Mouse (Mus musculus) neural tube, embryonic 12.5 days (tissue): ENCODE results near the gene Reck. TPM values are rescaled to one million over a fixed set of nuclear protein-coding genes. Genes with fewer than 3 reads are reported as not detected.

Experiments used
- ATAC-seq: fragments of 200-750 bp; cut with Nextera tagmentation; 2 replicates; pipeline ENCODE4 v1.8.0; 2017; ENCODE audit warnings: low read depth, mild to moderate bottlenecking, moderate TSS enrichment, moderate library complexity; ENCODE audit not compliant: low FRiP score
- H3K27ac ChIP-seq: fragments of 300-500 bp; sonication (generic); 2 replicates; pipeline ENCODE4 v1.5.1; 2016
- H3K27me3 ChIP-seq: fragments of 300-500 bp; sonication (generic); replicated peaks from 2 replicates; pipeline ENCODE4 v1.6.1; 2016; ENCODE audit warnings: mild to moderate bottlenecking
- H3K36me3 ChIP-seq: fragments of 300-500 bp; sonication (generic); 2 replicates; pipeline ENCODE4 v1.6.1; 2016; ENCODE audit warnings: mild to moderate bottlenecking
- H3K4me1 ChIP-seq: fragments of 300-500 bp; sonication (generic); 2 replicates; pipeline ENCODE4 v1.6.1; 2016
- H3K4me2 ChIP-seq: fragments of 300-500 bp; sonication (generic); replicated peaks from 2 replicates; pipeline ENCODE4 v1.6.1; 2016; ENCODE audit warnings: mild to moderate bottlenecking
- H3K4me3 ChIP-seq: fragments of 300-500 bp; sonication (generic); 2 replicates; pipeline ENCODE4 v1.5.1; 2016
- H3K9ac ChIP-seq: fragments of 300-500 bp; sonication (generic); 2 replicates; pipeline ENCODE4 v1.6.1; 2016; ENCODE audit warnings: mild to moderate bottlenecking
- H3K9me3 ChIP-seq: fragments of 300-500 bp; sonication (generic); 2 replicates; pipeline ENCODE4 v1.6.1; 2016; ENCODE audit warnings: mild to moderate bottlenecking
- WGBS: fragments of 180-500 bp; shearing (Covaris S2); methylation state at CpG from one replicate; pipeline ENCODE4 v1.1.7; 2016; 5-methylcytosine and 5-hydroxymethylcytosine counted together
- polyA plus RNA-seq: library from polyadenylated mRNA; unstranded; fragments of >200 nt; fragmentation: Nextera tagmentation; extraction: Ambion mirVana; gene quantifications from 2 replicates; pipeline ENCODE4 v1.2.1, GENCODE M21; 2016

Gene Reck
- polyA plus RNA-seq, 1 experiment from 2014 or later: 15.1 TPM

DNA sequence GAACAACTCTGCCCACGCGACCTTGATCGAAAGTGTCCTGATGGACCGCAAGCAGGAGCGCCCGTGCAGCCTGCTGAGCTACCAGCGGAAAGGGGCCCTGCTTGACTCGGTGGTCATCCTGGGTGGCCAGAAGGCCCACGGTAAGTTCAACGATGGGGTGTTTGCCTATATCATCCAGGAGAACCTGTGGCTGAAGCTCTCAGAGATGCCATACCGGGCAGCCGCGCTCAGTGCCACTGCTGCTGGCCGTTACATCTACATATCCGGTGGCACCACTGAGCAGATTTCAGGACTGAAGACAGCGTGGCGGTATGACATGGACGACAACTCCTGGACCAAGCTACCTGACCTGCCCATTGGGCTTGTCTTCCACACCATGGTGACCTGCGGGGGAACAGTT is 109.0 kb downstream of the Reck start:
- H3K27me3 ChIP-seq: no peaks in the 10 kb centered on the region
- H3K4me1 ChIP-seq: no peaks in the 10 kb centered on the region
- 93% methylated on average over 19 of the region's 19 CpGs for WGBS
- H3K9me3 ChIP-seq: no peaks in the 10 kb centered on the region
- no peak overlapping the region for H3K4me3 ChIP-seq
- no peak overlapping the region for H3K27ac ChIP-seq
- H3K4me2 ChIP-seq: no peak overlapping the region
- no peaks in the 10 kb centered on the region for H3K36me3 ChIP-seq
- no peak for ATAC-seq
- H3K9ac ChIP-seq: no peak overlapping the region

DNA sequence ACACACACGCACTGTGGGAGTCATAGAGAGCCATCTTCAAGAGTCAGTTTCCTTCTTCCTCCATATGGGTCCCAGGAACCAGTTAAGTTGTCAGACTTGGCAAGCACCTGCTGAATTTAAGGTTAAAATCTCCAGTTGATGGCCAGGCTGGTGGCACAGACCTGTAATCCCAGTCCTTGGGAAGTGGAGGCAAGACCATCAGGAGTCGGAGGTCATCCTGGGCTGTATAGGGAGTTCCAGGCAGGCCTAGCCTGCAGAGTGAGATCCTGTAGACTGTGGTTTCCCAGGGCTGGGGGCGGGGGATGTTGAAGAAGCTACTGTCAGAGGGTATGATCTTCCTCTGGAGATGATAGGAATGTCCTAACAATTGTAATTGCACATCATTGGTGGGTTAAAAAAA is 113.6 kb downstream of the Reck start:
- H3K27ac ChIP-seq: no peak overlapping the region
- WGBS: 93% methylated on average over 3 of the region's 3 CpGs
- H3K9ac ChIP-seq: no peak overlapping the region
- H3K4me3 ChIP-seq: no peak overlapping the region
- no peaks in the 10 kb centered on the region for H3K4me1 ChIP-seq
- no peaks in the 10 kb centered on the region for H3K27me3 ChIP-seq
- no peak overlapping the region for H3K4me2 ChIP-seq
- H3K36me3 ChIP-seq: no peaks in the 10 kb centered on the region
- no peak for ATAC-seq
- H3K9me3 ChIP-seq: no peaks in the 10 kb centered on the region

DNA sequence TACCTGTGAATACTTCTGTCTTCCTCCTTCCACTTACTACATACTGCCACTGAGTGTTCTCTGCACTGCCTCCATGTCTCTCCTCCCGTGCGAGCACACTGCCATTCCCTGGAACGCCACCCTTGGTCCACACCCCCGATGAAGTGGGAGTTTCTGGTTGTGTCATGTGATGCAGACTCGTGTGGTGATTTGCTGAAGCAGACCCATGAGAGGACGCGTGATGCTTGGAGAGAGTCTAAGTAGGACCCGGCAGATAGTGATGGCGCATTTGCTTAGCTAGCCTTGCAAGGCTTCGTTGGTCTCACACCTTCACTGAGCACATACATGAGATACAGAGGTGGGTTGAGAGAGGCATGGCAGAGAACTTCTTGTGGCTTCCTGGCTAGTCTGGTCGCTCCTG is 117.7 kb downstream of the Reck start:
- Histone ChIP-seq H3K9ac (no peak overlapping the region), H3K9me3 (no peaks in the 10 kb centered on the region), H3K27me3 (no peaks in the 10 kb centered on the region), H3K4me3 (no peak overlapping the region), H3K4me2 (no peak overlapping the region), H3K27ac (no peak overlapping the region), H3K36me3 (no peaks in the 10 kb centered on the region), H3K4me1 (no peaks in the 10 kb centered on the region)
- ATAC-seq: no peak
- WGBS: 94% methylated on average over 11 of the region's 11 CpGs

DNA sequence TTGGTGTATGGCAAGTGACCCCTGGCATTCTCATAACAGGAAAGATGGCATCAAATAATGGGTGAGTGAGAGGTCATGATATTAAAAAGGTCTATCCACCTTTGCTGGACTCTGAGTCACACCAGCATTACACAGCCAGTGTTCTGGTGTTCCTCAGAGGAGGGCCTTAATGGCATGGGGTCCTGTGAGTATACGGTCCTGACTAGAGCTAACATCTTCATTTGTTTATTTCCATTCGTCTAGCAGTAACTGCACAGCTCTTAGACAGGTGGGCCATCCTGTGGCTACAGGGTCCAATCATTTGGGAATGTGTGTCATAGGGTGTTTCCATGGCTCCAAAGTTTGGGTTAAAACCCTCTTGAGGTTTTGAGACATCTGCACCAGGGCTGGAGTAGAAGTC is 119.0 kb downstream of the Reck start:
- no peaks in the 10 kb centered on the region for H3K36me3 ChIP-seq
- no peaks in the 10 kb centered on the region; the same call in 1 of the 2 replicates for H3K9me3 ChIP-seq
- WGBS: 75% methylated on average over 2 of the region's 2 CpGs
- H3K4me3 ChIP-seq: no peak overlapping the region
- H3K27ac ChIP-seq: no peak overlapping the region
- H3K4me1 ChIP-seq: no peaks in the 10 kb centered on the region
- H3K27me3 ChIP-seq: no peaks in the 10 kb centered on the region
- H3K4me2 ChIP-seq: no peak overlapping the region
- no peak for ATAC-seq
- no peak overlapping the region for H3K9ac ChIP-seq

Other genes starting within 250 kb of the Reck start
- 45.4 and 60.1 TPM in 2 replicates for gene Npr2, start 243.6 kb upstream of the Reck start, polyA plus RNA-seq
- 2.7 and 3.0 TPM in 2 replicates for gene Spag8, start 221.9 kb upstream of the Reck start, polyA plus RNA-seq
- gene Hint2, start 219.1 kb upstream of the Reck start, polyA plus RNA-seq: 71.0 and 74.6 TPM in 2 replicates
- 11.8 and 14.2 TPM in 2 replicates for gene Tmem8b, start 206.6 kb upstream of the Reck start, polyA plus RNA-seq
- 3.2 and 3.3 TPM in 2 replicates for gene Fam221b, start 206.4 kb upstream of the Reck start, polyA plus RNA-seq
- not detected in 2 replicates for gene Olfr70, start 174.7 kb upstream of the Reck start, polyA plus RNA-seq
- not detected in 2 replicates for gene Olfr71, start 165.3 kb upstream of the Reck start, polyA plus RNA-seq
- 0.22 TPM in 1 of 2 replicates, not detected in the other for gene Hrct1, start 148.3 kb upstream of the Reck start, polyA plus RNA-seq
- not detected in 2 replicates for gene Spaar, start 145.5 kb upstream of the Reck start, polyA plus RNA-seq
- gene Olfr159, start 104.5 kb upstream of the Reck start, polyA plus RNA-seq: not detected in 2 replicates
- gene Olfr156, start 51.6 kb upstream of the Reck start, polyA plus RNA-seq: not detected in 2 replicates
- not detected in 2 replicates for gene Olfr157, start 35.3 kb upstream of the Reck start, polyA plus RNA-seq
- not detected in 2 replicates for gene Olfr155, start 24.0 kb upstream of the Reck start, polyA plus RNA-seq
- 91.0 and 95.7 TPM in 2 replicates for gene Glipr2, start 81.9 kb downstream of the Reck start, polyA plus RNA-seq
- gene Ccin, start 108.0 kb downstream of the Reck start, polyA plus RNA-seq: not detected in 2 replicates
- gene Clta, start 128.9 kb downstream of the Reck start, polyA plus RNA-seq: 277 and 293 TPM in 2 replicates
- 21.8 and 27.4 TPM in 2 replicates for gene Gne, start 208.6 kb downstream of the Reck start, polyA plus RNA-seq